Mouse (Mus musculus) T-cell, adult 2 months (primary cell): ENCODE measurements around the gene Dgcr6.
"Not testable (repeated sequence)": the region's sequence is repeated elsewhere in the genome, so short reads cannot be mapped to it uniquely, and the experiment has no call there.

Experiments used
- DNase-seq: peaks from one replicate; pipeline ENCODE4 v3.0.0; 2022; ENCODE audit warnings: low spot score

Dgcr6 gene

GRCm38 (mm10) chr16:18052731-18053202, at the start of gene Dgcr6:
Dgcr6 (plus strand) TSS chr16:18052860.
- peak; percentile 30 for DNase-seq

GRCm38 (mm10) chr16:18004589-18004988, 48.1 kb upstream of the Dgcr6 start:
- no peak for DNase-seq

DNA sequence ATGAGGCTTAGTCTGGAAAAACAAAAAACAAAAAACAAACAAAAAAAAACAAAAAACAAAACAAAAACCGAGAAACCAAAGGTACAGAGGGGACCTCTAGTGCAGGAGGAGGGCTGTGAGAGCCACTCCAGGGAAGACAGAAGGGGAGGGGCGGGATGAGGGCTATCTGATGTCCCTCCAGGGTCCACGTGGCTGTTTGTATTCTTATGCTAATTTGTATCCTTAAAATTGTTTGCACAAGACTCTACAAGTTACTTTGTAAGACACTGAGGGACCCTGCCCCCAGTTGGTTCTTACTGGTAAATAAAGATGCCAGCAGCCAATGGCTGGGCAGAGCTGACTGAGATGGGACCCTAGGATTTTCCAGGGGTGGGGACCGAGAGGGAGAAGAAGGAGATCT, 45.6 kb upstream of the Dgcr6 start:
- DNase-seq, result no peak

DNA sequence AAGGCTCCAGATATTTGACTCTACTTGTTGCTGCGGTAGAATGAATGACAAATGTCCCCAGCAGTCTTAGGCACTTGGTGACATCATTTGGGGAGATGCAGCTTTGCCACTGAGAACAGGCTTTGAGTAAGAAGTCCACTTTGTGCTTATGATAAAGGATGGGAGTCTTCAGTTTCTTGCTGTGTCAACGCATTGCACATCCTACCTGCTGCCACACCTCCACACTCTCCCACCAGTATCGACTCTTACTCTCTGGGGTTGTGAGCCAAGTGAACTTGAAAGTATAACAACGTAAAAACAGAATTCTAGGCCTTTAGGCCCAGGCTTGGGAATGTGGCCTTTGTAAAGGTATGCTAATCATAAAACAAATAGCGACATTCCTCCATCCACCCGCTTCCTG, 41.6 kb upstream of the Dgcr6 start:
- no peak for DNase-seq

DNA sequence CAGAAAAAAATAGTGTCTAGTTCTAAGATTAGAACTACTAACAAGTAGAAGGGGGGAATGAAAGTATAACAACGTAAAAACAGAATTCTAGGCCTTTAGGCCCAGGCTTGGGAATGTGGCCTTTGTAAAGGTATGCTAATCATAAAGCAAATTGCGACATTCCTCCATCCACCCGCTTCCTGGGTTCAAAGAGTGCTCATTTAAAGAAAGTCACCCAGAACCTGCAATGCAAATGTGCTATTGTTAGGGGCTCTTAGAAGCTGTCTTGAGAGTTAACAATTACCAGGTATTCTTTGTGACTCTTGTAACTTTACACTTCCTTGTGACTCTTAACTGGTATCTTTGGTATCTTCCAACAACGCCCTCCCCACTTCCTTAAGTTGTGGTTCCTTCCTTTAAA, 36.2 kb upstream of the Dgcr6 start:
- not testable (repeated sequence) for DNase-seq

- DNase-seq, result no peak
Measured at GRCm38 (mm10) chr16:18022780-18023557, 29.7 kb upstream of the Dgcr6 start.

DNA sequence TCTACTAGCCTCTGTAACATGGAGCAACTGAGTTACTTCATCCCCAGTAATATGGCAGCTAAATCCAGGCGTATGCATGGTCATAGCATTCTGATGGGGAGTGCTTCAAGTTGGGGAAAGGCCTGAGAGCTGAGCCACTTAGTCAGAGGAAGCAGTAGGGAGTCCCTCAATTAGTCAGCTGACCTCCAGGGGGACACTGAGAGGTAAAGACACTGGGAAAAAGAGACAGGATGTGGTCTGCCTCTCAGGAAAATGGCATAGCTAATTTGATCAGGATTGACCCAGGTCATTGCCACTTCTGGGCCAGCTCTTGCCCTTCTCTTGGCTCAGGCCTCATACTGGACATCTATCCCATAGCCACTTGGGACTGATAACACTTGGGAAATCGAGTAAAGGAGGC, 25.3 kb upstream of the Dgcr6 start:
- no peak for DNase-seq

DNA sequence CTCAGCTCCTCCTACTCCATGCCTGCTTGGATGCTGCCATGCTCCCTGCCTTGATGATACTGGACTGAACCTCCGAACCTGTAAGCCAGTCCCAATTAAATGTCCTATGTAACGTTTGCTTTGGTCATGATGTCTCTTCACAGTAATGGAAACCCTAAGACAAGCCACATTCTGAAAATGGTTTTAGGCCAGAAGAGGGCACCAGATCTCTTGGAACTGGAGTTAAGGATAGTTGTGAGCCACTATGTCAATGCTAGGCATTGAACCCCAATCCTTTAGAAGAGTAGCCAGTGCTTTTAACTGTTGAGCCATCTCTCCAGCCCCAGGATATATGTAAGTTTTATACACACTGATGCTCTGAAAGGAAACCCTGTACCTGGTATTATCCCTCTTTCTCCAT, 20.9 kb upstream of the Dgcr6 start:
- no peak for DNase-seq

GRCm38 (mm10) chr16:18033289-18033688, 19.4 kb upstream of the Dgcr6 start:
- DNase-seq, result no peak

GRCm38 (mm10) chr16:18034286-18034685, 18.4 kb upstream of the Dgcr6 start:
- no peak for DNase-seq

DNA sequence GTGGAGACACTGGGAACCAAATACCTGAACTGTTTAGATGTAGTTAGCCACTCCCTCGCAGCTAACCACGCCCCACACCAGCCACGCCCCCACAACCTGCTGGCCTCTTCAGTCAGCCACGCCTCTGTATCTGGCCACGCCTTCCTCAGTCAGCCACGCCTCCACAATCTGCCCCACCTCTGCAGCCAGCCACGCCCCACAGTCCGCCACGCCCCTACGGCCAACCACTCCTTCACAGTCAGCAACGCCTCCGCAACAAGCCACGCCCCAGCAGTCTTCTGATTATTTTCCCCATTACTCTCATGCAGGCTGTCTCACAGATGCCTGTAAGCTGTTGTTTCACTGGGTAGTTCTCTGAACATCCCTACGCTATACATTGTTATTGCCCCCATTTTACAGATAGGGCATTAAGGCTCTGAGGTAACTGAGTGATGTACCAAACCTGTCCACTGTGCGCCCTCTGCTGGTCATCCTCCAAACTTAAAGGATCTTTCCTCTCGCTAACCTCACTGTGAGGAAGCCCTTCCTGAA, 16.2 kb upstream of the Dgcr6 start:
- DNase-seq, result peak; percentile 63

GRCm38 (mm10) chr16:18037025-18037424, 15.6 kb upstream of the Dgcr6 start:
- DNase-seq, result no peak

DNA sequence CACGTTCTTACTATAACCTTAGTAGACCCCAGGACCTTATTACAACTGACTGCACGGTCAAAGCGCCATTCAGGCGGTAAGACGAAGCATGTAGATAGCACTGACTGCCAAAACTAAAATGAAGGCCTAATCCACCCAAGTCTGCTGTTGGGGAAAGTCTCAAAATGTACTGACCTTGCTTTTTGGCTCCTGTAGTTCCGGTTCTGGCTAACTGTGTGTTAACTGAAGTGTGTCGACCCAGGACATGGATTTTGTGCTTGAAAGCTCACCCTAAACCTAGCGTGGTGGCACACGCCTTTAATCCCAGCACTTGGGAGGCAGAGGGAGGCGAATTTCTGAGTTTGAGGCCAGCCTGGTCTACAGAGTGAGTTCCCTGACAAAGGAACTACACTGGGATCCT, 7.7 kb upstream of the Dgcr6 start:
- DNase-seq, result no peak

DNA sequence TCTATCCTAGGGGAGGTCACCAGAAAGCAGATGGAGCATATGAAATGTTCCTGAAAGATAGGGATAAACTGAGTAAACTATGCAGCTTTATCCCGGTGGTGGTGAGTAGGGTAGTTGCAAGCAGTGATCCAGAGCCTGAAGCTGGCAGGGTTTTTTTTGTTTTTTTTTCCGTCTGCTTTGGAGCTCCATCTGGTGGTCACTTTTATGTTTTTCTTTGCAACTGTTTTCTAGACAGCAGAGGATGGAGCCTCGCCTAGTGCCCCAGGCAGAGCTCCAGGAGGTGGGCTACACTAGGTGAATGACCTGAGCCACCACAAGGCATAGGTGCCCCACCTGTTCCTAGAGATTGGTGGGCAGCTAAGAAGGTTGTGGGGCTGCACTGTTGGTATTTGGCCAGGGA, 5.0 kb upstream of the Dgcr6 start:
- peak; percentile 21 for DNase-seq

DNA sequence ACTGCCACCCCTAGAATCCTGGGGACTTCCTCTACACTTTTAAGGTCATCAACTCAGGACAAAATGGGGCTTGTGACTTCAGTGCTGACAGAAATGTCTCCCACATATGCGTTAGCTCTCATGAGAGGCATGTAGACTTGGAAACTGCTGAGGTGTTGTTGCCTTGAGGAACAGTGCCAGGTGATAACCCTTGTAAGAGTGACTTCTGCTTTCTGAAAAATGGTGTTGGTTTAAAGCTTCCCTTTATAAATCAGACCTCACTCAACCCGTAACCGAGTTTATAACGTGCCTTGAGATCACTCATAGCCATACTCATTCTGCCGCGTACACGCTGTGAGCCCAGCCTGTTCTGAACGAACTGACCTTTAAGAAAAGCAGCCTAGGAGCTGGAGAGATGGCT, 4.6 kb upstream of the Dgcr6 start:
- no peak for DNase-seq

DNA sequence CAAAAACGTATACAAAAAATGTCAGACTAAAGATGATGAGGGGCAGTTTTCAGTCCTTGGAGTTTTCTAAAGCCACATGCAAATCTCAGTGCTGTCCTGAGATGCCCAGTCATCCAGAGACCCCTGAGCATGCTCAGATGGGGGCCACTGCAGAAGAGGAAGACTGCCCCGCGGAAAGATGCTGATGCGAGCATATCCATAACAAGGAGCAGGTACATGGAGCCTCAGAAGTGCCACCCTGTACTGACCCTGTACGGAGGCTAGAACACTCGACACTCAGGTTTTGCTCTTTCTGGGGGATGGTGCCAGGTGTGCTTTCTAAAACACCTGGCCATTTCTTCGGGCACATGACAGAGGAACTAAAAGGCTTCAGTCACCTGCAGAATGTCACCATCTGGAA, 338 bp upstream of the Dgcr6 start:
- DNase-seq, result no peak

DNA sequence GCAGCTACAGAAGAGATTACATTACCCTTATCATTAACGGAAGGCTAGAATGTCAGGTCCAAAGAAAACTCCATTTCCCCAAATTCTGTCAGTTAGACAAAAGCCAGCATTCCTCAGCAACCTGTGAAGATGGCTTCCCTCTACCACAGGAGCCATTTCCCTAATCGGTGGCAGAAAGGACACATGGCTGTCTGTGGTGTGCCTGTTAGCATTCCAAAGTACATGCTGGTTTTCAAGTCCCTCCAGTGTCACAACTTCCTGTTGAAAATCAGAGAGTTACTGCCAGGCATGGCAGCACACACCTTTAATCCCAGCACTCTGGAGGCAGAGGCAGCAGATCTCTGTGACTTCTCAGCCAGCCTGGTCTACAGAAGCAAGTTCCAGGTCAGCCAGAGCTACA, 3.6 kb downstream of the Dgcr6 start:
- DNase-seq, result no peak

- DNase-seq, result no peak
Measured at GRCm38 (mm10) chr16:18058331-18058731, 5.7 kb downstream of the Dgcr6 start.

- no peak for DNase-seq
Measured at GRCm38 (mm10) chr16:18059243-18059642, 6.6 kb downstream of the Dgcr6 start.

DNA sequence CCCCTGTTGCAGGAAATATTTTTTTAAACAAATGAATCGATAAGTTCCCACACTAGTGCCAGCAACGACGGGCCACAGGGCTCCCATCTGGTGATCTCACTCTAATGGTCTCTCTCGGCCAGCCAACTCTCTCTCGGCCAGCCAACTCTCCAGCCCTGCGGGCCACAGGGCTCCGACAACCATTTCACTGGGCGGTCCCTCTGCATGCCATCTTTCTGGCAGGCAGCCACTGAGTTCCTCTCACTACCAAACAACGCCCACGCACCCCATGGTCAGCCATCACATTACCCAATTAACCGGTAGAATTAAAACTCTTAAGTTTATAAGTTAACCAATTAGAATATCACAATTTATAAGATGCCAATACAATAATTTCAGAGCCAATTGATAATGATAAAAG, 8.5 kb downstream of the Dgcr6 start:
- DNase-seq, result no peak

- DNase-seq, result peak; percentile 87
Measured at GRCm38 (mm10) chr16:18066060-18067009, 13.7 kb downstream of the Dgcr6 start.

GRCm38 (mm10) chr16:18068653-18069376, 16.2 kb downstream of the Dgcr6 start:
- no peak for DNase-seq
